Mouse (Mus musculus): ENCODE measurements around the gene Wdr82. TPM values are rescaled to one million over a fixed set of nuclear protein-coding genes. Genes with fewer than 3 reads are reported as not detected.
"Not testable (repeated sequence)": the region's sequence is repeated elsewhere in the genome, so short reads cannot be mapped to it uniquely, and the experiment has no call there.

Wdr82 gene
- total and polyA plus RNA-seq, 3 experiments = 15.1 to 103 (median 92.0) TPM

- TF ChIP-seq GATA1 (IDR thresholded peaks at IDR 0.05; ENCODE audit: borderline replicate concordance, low read length) (no peak), GATA2 (IDR thresholded peaks at IDR 0.05; ENCODE audit: borderline replicate concordance, low read depth, low read length) (no peak), CTCF (IDR thresholded peaks at IDR 0.05; ENCODE audit: low read depth, low read length) (no peak), TAL1 (conservative IDR thresholded peaks at IDR 0.05; ENCODE audit: low read depth, low read length) (no peak), POLR2AphosphoS5 (IDR thresholded peaks at IDR 0.05; ENCODE audit: insufficient replicate concordance, low read depth, low read length) (no peak)
- ATAC-seq (ENCODE audit: extremely low read depth, insufficient number of reproducible peaks, low FRiP score, poor library complexity, severe bottlenecking) (no peak), DNase-seq (ENCODE audit: low spot score) (no peak)
- no peaks in the 10 kb centered on the region for H3K9me3 ChIP-seq (replicated peaks)
- no peaks in the 10 kb centered on the region for H3K36me3 ChIP-seq (replicated peaks)
- peaks cover 9% of the 10 kb centered on the region for H3K4me1 ChIP-seq (ENCODE audit: insufficient read depth, low read depth, low read length)
- H3K27me3 ChIP-seq (ENCODE audit: insufficient read depth, low read length) = peaks cover 14% of the 10 kb centered on the region; the same call in 1 of the 2 replicates
- H3K4me3 ChIP-seq (ENCODE audit: low read depth, low read length) = no peak overlapping the region
Observed at GRCm38 (mm10) chr9:106167703-106168102, 3.0 kb upstream of the Wdr82 start.

DNA sequence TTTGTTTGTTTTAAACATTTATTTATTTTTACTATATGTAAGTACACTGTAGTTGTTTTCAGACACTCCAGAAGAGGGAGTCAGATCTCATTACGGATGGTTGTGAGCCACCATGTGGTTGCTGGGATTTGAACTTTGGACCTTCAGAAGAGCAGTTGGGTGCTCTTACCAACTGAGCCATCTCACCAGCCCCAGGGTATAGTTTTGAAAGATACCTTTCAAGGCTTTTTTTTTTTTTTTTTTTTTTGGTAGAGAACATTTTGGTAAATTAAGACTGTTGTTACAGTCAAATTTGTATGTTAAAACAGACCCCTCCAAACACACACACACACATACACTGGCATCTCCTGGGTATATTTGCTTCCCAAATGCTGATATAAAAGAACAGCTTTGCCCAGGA, 1.7 kb upstream of the Wdr82 start:
- H3K4me1 ChIP-seq (ENCODE audit: insufficient read depth, low read depth, low read length) = peaks cover 22% of the 10 kb centered on the region
- DNase-seq (ENCODE audit: low spot score); H3K9me3 ChIP-seq (replicated peaks); ATAC-seq (ENCODE audit: extremely low read depth, insufficient number of reproducible peaks, low FRiP score, poor library complexity, severe bottlenecking); H3K36me3 ChIP-seq (replicated peaks); H3K27me3 ChIP-seq (ENCODE audit: insufficient read depth, low read length); H3K4me3 ChIP-seq (ENCODE audit: low read depth, low read length): not testable (repeated sequence)

- H3K9me3 ChIP-seq (replicated peaks) = no peaks in the 10 kb centered on the region
- no peak for TF ChIP-seq GATA2 (IDR thresholded peaks at IDR 0.05; ENCODE audit: borderline replicate concordance, low read depth, low read length)
- ATAC-seq (ENCODE audit: extremely low read depth, insufficient number of reproducible peaks, low FRiP score, poor library complexity, severe bottlenecking) = no peak
- H3K27me3 ChIP-seq (ENCODE audit: insufficient read depth, low read length) = peaks cover 4% of the 10 kb centered on the region; the same call in 1 of the 2 replicates
- no peak for DNase-seq (ENCODE audit: low spot score)
- peaks cover 14% of the 10 kb centered on the region for H3K36me3 ChIP-seq (replicated peaks)
- H3K4me3 ChIP-seq (ENCODE audit: low read depth, low read length) = no peak overlapping the region
- H3K4me1 ChIP-seq (ENCODE audit: insufficient read depth, low read depth, low read length) = peaks cover 26% of the 10 kb centered on the region
Observed at GRCm38 (mm10) chr9:106169917-106170316, 811 bp upstream of the Wdr82 start.

- TF ChIP-seq GATA2 (IDR thresholded peaks at IDR 0.05; ENCODE audit: borderline replicate concordance, low read depth, low read length) (no peak), CTCF (IDR thresholded peaks at IDR 0.05; ENCODE audit: low read depth, low read length) (no peak), POLR2AphosphoS5 (IDR thresholded peaks at IDR 0.05; ENCODE audit: insufficient replicate concordance, low read depth, low read length) (no peak), GATA1 (IDR thresholded peaks at IDR 0.05; ENCODE audit: borderline replicate concordance, low read length) (no peak), TAL1 (conservative IDR thresholded peaks at IDR 0.05; ENCODE audit: low read depth, low read length) (no peak)
- Histone ChIP-seq H3K36me3 (replicated peaks) (peaks cover 25% of the 10 kb centered on the region), H3K4me3 (ENCODE audit: low read depth, low read length) (peak overlapping the region; percentile 88), H3K4me1 (ENCODE audit: insufficient read depth, low read depth, low read length) (peaks cover 43% of the 10 kb centered on the region), H3K9me3 (replicated peaks) (no peaks in the 10 kb centered on the region), H3K27me3 (ENCODE audit: insufficient read depth, low read length) (no peaks in the 10 kb centered on the region)
- ATAC-seq (ENCODE audit: extremely low read depth, insufficient number of reproducible peaks, low FRiP score, poor library complexity, severe bottlenecking) = no peak; the same call in 1 of the 2 replicates
- DNase-seq (ENCODE audit: low spot score) = peak; percentile 52
Observed at GRCm38 (mm10) chr9:106171346-106172158, 824 bp downstream of the Wdr82 start.

DNA sequence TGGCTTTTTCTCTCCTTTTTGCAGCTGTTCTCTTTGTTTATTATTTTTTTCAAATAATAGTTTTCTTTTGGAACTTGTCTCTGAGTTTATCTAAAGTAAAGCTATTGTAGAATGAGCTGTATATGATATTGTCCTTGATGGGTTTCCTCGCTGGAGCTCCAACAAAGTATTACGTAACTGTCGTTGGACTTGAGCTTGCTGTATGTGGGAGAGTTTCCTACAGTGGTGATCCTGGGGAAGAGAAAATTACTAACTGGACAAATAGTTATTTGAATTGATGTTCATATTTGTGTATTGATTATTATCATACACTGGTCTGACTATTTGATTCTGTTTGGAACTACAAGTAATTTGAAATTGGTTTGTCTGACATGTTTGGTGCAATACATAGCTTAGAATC, 1.8 kb downstream of the Wdr82 start:
- Histone ChIP-seq H3K27me3 (ENCODE audit: insufficient read depth, low read length) (no peaks in the 10 kb centered on the region), H3K4me3 (ENCODE audit: low read depth, low read length) (peak overlapping the region; percentile 88), H3K9me3 (replicated peaks) (no peaks in the 10 kb centered on the region), H3K4me1 (ENCODE audit: insufficient read depth, low read depth, low read length) (peaks cover 51% of the 10 kb centered on the region), H3K36me3 (replicated peaks) (peaks cover 35% of the 10 kb centered on the region)
- TF ChIP-seq POLR2AphosphoS5 (IDR thresholded peaks at IDR 0.05; ENCODE audit: insufficient replicate concordance, low read depth, low read length) = no peak
- TF ChIP-seq CTCF (IDR thresholded peaks at IDR 0.05; ENCODE audit: low read depth, low read length) = no peak
- no peak for TF ChIP-seq GATA2 (IDR thresholded peaks at IDR 0.05; ENCODE audit: borderline replicate concordance, low read depth, low read length)
- no peak for TF ChIP-seq GATA1 (IDR thresholded peaks at IDR 0.05; ENCODE audit: borderline replicate concordance, low read length)
- no peak for TF ChIP-seq TAL1 (conservative IDR thresholded peaks at IDR 0.05; ENCODE audit: low read depth, low read length)
- DNase-seq (ENCODE audit: low spot score) = no peak
- ATAC-seq (ENCODE audit: extremely low read depth, insufficient number of reproducible peaks, low FRiP score, poor library complexity, severe bottlenecking) = no peak

DNA sequence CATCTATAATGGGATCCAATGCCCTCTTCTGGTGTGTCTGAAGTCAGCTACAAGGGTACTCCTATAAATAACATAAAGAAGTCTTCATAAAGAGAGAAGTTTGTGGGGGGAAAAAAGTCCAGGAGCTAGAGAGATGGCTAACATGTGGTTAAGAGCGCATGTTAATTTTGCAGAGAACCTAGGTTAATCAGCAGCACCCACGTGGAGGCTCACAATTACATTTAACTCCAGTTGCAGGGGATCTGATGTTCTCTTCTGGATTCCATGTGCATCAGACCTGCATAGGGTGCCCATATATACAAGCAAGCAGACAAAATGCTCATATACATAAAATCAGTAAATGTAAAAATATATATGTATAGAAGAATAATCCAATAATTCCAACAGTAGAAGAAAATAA, 2.6 kb downstream of the Wdr82 start:
- Histone ChIP-seq H3K4me1 (ENCODE audit: insufficient read depth, low read depth, low read length) (peaks cover 55% of the 10 kb centered on the region), H3K27me3 (ENCODE audit: insufficient read depth, low read length) (no peaks in the 10 kb centered on the region), H3K36me3 (replicated peaks) (peaks cover 43% of the 10 kb centered on the region), H3K9me3 (replicated peaks) (no peaks in the 10 kb centered on the region), H3K4me3 (ENCODE audit: low read depth, low read length) (peak overlapping the region; percentile 88; the same call in 1 of the 2 replicates)
- TF ChIP-seq CTCF (IDR thresholded peaks at IDR 0.05; ENCODE audit: low read depth, low read length) (no peak), TAL1 (conservative IDR thresholded peaks at IDR 0.05; ENCODE audit: low read depth, low read length) (no peak), GATA1 (IDR thresholded peaks at IDR 0.05; ENCODE audit: borderline replicate concordance, low read length) (no peak), POLR2AphosphoS5 (IDR thresholded peaks at IDR 0.05; ENCODE audit: insufficient replicate concordance, low read depth, low read length) (no peak), GATA2 (IDR thresholded peaks at IDR 0.05; ENCODE audit: borderline replicate concordance, low read depth, low read length) (no peak)
- no peak for DNase-seq (ENCODE audit: low spot score)
- no peak for ATAC-seq (ENCODE audit: extremely low read depth, insufficient number of reproducible peaks, low FRiP score, poor library complexity, severe bottlenecking)

Data from G1E (cell line).